Mouse (Mus musculus) gastrocnemius, postnatal 10 days (tissue): ENCODE measurements around the gene Hydin. TPM values are rescaled to one million over a fixed set of nuclear protein-coding genes. Genes with fewer than 3 reads are reported as not detected.
"Not testable (repeated sequence)": the region's sequence is repeated elsewhere in the genome, so short reads cannot be mapped to it uniquely, and the experiment has no call there.

Source experiments
- DNase-seq: peaks from one replicate; pipeline ENCODE4 v3.0.0; 2021; ENCODE audit warnings: mixed read lengths
- total RNA-seq, 2 experiments: library from RNA; stranded (reverse); gene quantifications; 2 replicates each; pipeline ENCODE4 v1.2.3; 2021

Hydin gene
- total RNA-seq, 2 experiments from 2014 or later: 0.09 to 0.11 TPM

GRCm38 (mm10) chr8:110525229-110525628 lies 258.5 kb downstream of the Hydin start:
- DNase-seq: no peak

GRCm38 (mm10) chr8:110530008-110530762 lies 263.4 kb downstream of the Hydin start:
- DNase-seq: no peak

- no peak for DNase-seq
Measured at GRCm38 (mm10) chr8:110533781-110534180, 267.0 kb downstream of the Hydin start.

GRCm38 (mm10) chr8:110537849-110538248 lies 271.1 kb downstream of the Hydin start:
- DNase-seq: no peak

- DNase-seq: no peak
Measured at GRCm38 (mm10) chr8:110550343-110550742, 283.6 kb downstream of the Hydin start.

GRCm38 (mm10) chr8:110552111-110552510 lies 285.3 kb downstream of the Hydin start:
- not testable (repeated sequence) for DNase-seq

GRCm38 (mm10) chr8:110592641-110593040 lies 325.9 kb downstream of the Hydin start:
- no peak for DNase-seq

- no peak for DNase-seq
Measured at GRCm38 (mm10) chr8:110594164-110594563, 327.4 kb downstream of the Hydin start.

GRCm38 (mm10) chr8:110604556-110604955 lies 337.8 kb downstream of the Hydin start:
- peak; percentile 29 for DNase-seq

GRCm38 (mm10) chr8:110605401-110606015 lies 338.7 kb downstream of the Hydin start:
- DNase-seq: no peak

- no peak for DNase-seq
Measured at GRCm38 (mm10) chr8:110615730-110616129, 349.0 kb downstream of the Hydin start.

GRCm38 (mm10) chr8:110617801-110618358 lies 351.1 kb downstream of the Hydin start:
- DNase-seq: no peak

GRCm38 (mm10) chr8:110618391-110619207 lies 351.8 kb downstream of the Hydin start, which contains the start of gene Vac14:
Gene Vac14, plus strand, starts transcription at chr8:110618585.
- peak; percentile 98 for DNase-seq

- DNase-seq: no peak
Measured at GRCm38 (mm10) chr8:110619208-110619574, 352.4 kb downstream of the Hydin start.

- no peak for DNase-seq
Measured at GRCm38 (mm10) chr8:110619919-110620318, 353.1 kb downstream of the Hydin start.

GRCm38 (mm10) chr8:110626431-110626830 lies 359.7 kb downstream of the Hydin start:
- no peak for DNase-seq

GRCm38 (mm10) chr8:110629245-110630063 lies 362.7 kb downstream of the Hydin start:
- DNase-seq: peak; percentile 72

GRCm38 (mm10) chr8:110630079-110630478 lies 363.3 kb downstream of the Hydin start:
- no peak for DNase-seq

GRCm38 (mm10) chr8:110630571-110631071 lies 363.8 kb downstream of the Hydin start:
- DNase-seq: peak; percentile 75

GRCm38 (mm10) chr8:110631201-110631600 lies 364.4 kb downstream of the Hydin start:
- DNase-seq: peak; percentile 50

GRCm38 (mm10) chr8:110633814-110634213 lies 367.0 kb downstream of the Hydin start:
- DNase-seq: no peak
